Mouse (Mus musculus) lung, postnatal 10 days (tissue): ENCODE measurements around the gene Sbsn.
A peak's percentile ranks its signal among the peaks of the same experiment; 100 is the strongest.
"Not testable (repeated sequence)": the region's sequence is repeated elsewhere in the genome, so short reads cannot be mapped to it uniquely, and the experiment has no call there.

Source experiments
- DNase-seq: peaks from one replicate; pipeline ENCODE4 v3.0.0; 2021

The Sbsn gene

GRCm38 (mm10) chr7:30751086-30751669 is at the start of gene Sbsn:
Gene Sbsn, plus strand, starts transcription at chr7:30751471.
- DNase-seq, result no peak

GRCm38 (mm10) chr7:30706214-30706882 is 44.9 kb upstream of the Sbsn start:
- no peak for DNase-seq

- DNase-seq, result no peak
These were observed 43.8 kb upstream of the Sbsn start for GRCm38 (mm10) chr7:30707441-30707840.

GRCm38 (mm10) chr7:30711942-30712341 is 39.3 kb upstream of the Sbsn start, which contains the start of gene Atp4a:
Gene Atp4a, plus strand, starts transcription at chr7:30712209.
- DNase-seq, result no peak

GRCm38 (mm10) chr7:30717006-30717715 is 34.1 kb upstream of the Sbsn start:
- DNase-seq, result peak; percentile 77

- DNase-seq, result no peak
These were observed 33.6 kb upstream of the Sbsn start for GRCm38 (mm10) chr7:30717716-30718046.

- DNase-seq, result no peak
These were observed 31.6 kb upstream of the Sbsn start for GRCm38 (mm10) chr7:30719669-30720068.

GRCm38 (mm10) chr7:30721286-30721685 is 30.0 kb upstream of the Sbsn start:
- DNase-seq, result no peak

- no peak for DNase-seq
These were observed 27.9 kb upstream of the Sbsn start for GRCm38 (mm10) chr7:30723274-30723953.

- DNase-seq, result no peak
These were observed 23.1 kb upstream of the Sbsn start for GRCm38 (mm10) chr7:30728214-30728613.

- no peak for DNase-seq
These were observed 22.4 kb upstream of the Sbsn start for GRCm38 (mm10) chr7:30728739-30729395.

- DNase-seq, result peak; percentile 95
These were observed 21.7 kb upstream of the Sbsn start, which contains the start of gene Tmem147 for GRCm38 (mm10) chr7:30729396-30730063. Gene Tmem147, minus strand, starts transcription at chr7:30729540.

GRCm38 (mm10) chr7:30730064-30730722 is 21.1 kb upstream of the Sbsn start:
- not testable (repeated sequence) for DNase-seq

- DNase-seq, result no peak
These were observed 15.1 kb upstream of the Sbsn start for GRCm38 (mm10) chr7:30736211-30736610.

GRCm38 (mm10) chr7:30742570-30742969 is 8.7 kb upstream of the Sbsn start:
- DNase-seq, result not testable (repeated sequence)

GRCm38 (mm10) chr7:30743617-30744016 is 7.7 kb upstream of the Sbsn start, which contains the start of gene Gapdhs:
Gene Gapdhs, minus strand, starts transcription at chr7:30743681.
- peak; percentile 10 for DNase-seq

- peak; percentile 75 for DNase-seq
These were observed 7.2 kb upstream of the Sbsn start for GRCm38 (mm10) chr7:30744022-30744598.

- no peak for DNase-seq
These were observed 3.6 kb upstream of the Sbsn start for GRCm38 (mm10) chr7:30747525-30748204.

- no peak for DNase-seq
These were observed 1.3 kb upstream of the Sbsn start for GRCm38 (mm10) chr7:30749824-30750606.

GRCm38 (mm10) chr7:30757001-30757400 is 5.7 kb downstream of the Sbsn start:
- DNase-seq, result no peak
